Mouse (Mus musculus): ENCODE data around the gene Cmya5. TPM values are rescaled to one million over a fixed set of nuclear protein-coding genes. Genes with fewer than 3 reads are reported as not detected.
A peak's percentile ranks its signal among the peaks of the same experiment; 100 is the strongest.
"Not testable (repeated sequence)": the region's sequence is repeated elsewhere in the genome, so short reads cannot be mapped to it uniquely, and the experiment has no call there.

Gene Cmya5
- 0.30 and 0.45 TPM in 2 replicates for polyA plus RNA-seq (2015; fragmentation: Nextera tagmentation; extraction: Ambion mirVana)

GRCm38 (mm10) chr13:93144336-93145167, at the start of gene Cmya5:
Gene Cmya5, minus strand, starts transcription at chr13:93144724.
- Histone ChIP-seq H3K4me2 (peak within 1 kb of the TSS; percentile 93), H3K36me3 (peaks cover 8% of the 10 kb centered on the region; the same call in 1 of the 2 replicates), H3K27ac (peak within 1 kb of the TSS; percentile 78), H3K4me1 (peaks cover 24% of the 10 kb centered on the region), H3K4me3 (peak within 1 kb of the TSS; percentile 54), H3K27me3 (no peaks in the 10 kb centered on the region), H3K9me3 (no peaks in the 10 kb centered on the region), H3K9ac (peak within 1 kb of the TSS; percentile 76)
- ATAC-seq (ENCODE audit: insufficient number of reproducible peaks, insufficient read depth, low FRiP score, low TSS enrichment, low read depth): peak; percentile 92
- 1% methylated on average over 44 of the region's 45 CpGs for WGBS

- Histone ChIP-seq H3K4me3 (peak overlapping the region; percentile 84), H3K4me2 (peak overlapping the region; percentile 70), H3K9me3 (no peaks in the 10 kb centered on the region), H3K27me3 (no peaks in the 10 kb centered on the region), H3K9ac (peak overlapping the region; percentile 97), H3K27ac (peak overlapping the region; percentile 97), H3K36me3 (no peaks in the 10 kb centered on the region), H3K4me1 (peaks cover 13% of the 10 kb centered on the region)
- WGBS: 66% methylated on average over 5 of the region's 5 CpGs
- no peak for ATAC-seq (ENCODE audit: insufficient number of reproducible peaks, insufficient read depth, low FRiP score, low TSS enrichment, low read depth)
These were observed 48.1 kb upstream of the Cmya5 start for GRCm38 (mm10) chr13:93192646-93193026.

- Histone ChIP-seq H3K27ac (peak within 1 kb of the TSS; percentile 97), H3K9ac (peak within 1 kb of the TSS; percentile 97), H3K27me3 (no peaks in the 10 kb centered on the region), H3K4me1 (peaks cover 13% of the 10 kb centered on the region), H3K9me3 (no peaks in the 10 kb centered on the region), H3K36me3 (no peaks in the 10 kb centered on the region), H3K4me2 (peak within 1 kb of the TSS; percentile 70), H3K4me3 (peak within 1 kb of the TSS; percentile 84)
- ATAC-seq (ENCODE audit: insufficient number of reproducible peaks, insufficient read depth, low FRiP score, low TSS enrichment, low read depth): peak; percentile 98
- under 1% methylated on average over 70 of the region's 72 CpGs for WGBS
These were observed 47.5 kb upstream of the Cmya5 start, which contains the start of gene Tent2 for GRCm38 (mm10) chr13:93191831-93192645. Gene Tent2, minus strand, starts transcription at chr13:93192385.

GRCm38 (mm10) chr13:93189416-93189815, 44.9 kb upstream of the Cmya5 start:
- H3K4me3 ChIP-seq: no peak overlapping the region

GRCm38 (mm10) chr13:93188738-93189137, 44.2 kb upstream of the Cmya5 start:
- peaks cover 9% of the 10 kb centered on the region; the same call in 1 of the 2 replicates for H3K36me3 ChIP-seq
- H3K9ac ChIP-seq: no peak overlapping the region
- H3K4me2 ChIP-seq: peak overlapping the region; percentile 7; the same call in 1 of the 2 replicates
- 72% methylated on average over 3 of the region's 3 CpGs for WGBS
- no peak overlapping the region for H3K27ac ChIP-seq
- H3K4me3 ChIP-seq: no peak overlapping the region
- H3K4me1 ChIP-seq: peaks cover 13% of the 10 kb centered on the region
- no peak for ATAC-seq (ENCODE audit: insufficient number of reproducible peaks, insufficient read depth, low FRiP score, low TSS enrichment, low read depth)
- H3K9me3 ChIP-seq: no peaks in the 10 kb centered on the region
- H3K27me3 ChIP-seq: no peaks in the 10 kb centered on the region

More at GRCm38 (mm10) chr13:93189416-93189815, 44.9 kb upstream of the Cmya5 start:
- Histone ChIP-seq H3K9ac (no peak overlapping the region), H3K4me1 (peaks cover 13% of the 10 kb centered on the region), H3K9me3 (no peaks in the 10 kb centered on the region), H3K36me3 (peaks cover 9% of the 10 kb centered on the region; the same call in 1 of the 2 replicates), H3K27me3 (no peaks in the 10 kb centered on the region), H3K4me2 (no peak overlapping the region), H3K27ac (no peak overlapping the region)
- WGBS: 76% methylated on average over 2 of the region's 2 CpGs
- no peak for ATAC-seq (ENCODE audit: insufficient number of reproducible peaks, insufficient read depth, low FRiP score, low TSS enrichment, low read depth)

- ATAC-seq (ENCODE audit: insufficient number of reproducible peaks, insufficient read depth, low FRiP score, low TSS enrichment, low read depth); H3K4me3 ChIP-seq; H3K9ac ChIP-seq; H3K4me2 ChIP-seq; H3K9me3 ChIP-seq; H3K27ac ChIP-seq; H3K27me3 ChIP-seq: not testable (repeated sequence)
- peaks cover 13% of the 10 kb centered on the region for H3K4me1 ChIP-seq
- WGBS: 94% methylated on average over 5 of the region's 5 CpGs
- peaks cover 17% of the 10 kb centered on the region for H3K36me3 ChIP-seq
These were observed 43.3 kb upstream of the Cmya5 start for GRCm38 (mm10) chr13:93187792-93188191.

- H3K4me3 ChIP-seq: no peak overlapping the region
- peaks cover 35% of the 10 kb centered on the region for H3K36me3 ChIP-seq
- H3K27ac ChIP-seq: no peak overlapping the region
- no peak overlapping the region for H3K4me2 ChIP-seq
- no peaks in the 10 kb centered on the region for H3K4me1 ChIP-seq
- 97% methylated on average over 1 of the region's 1 CpGs for WGBS
- ATAC-seq (ENCODE audit: insufficient number of reproducible peaks, insufficient read depth, low FRiP score, low TSS enrichment, low read depth): no peak
- H3K9me3 ChIP-seq: no peaks in the 10 kb centered on the region
- H3K27me3 ChIP-seq: no peaks in the 10 kb centered on the region
- no peak overlapping the region for H3K9ac ChIP-seq
These were observed 35.8 kb upstream of the Cmya5 start for GRCm38 (mm10) chr13:93180351-93180750.

GRCm38 (mm10) chr13:93179522-93179921, 35.0 kb upstream of the Cmya5 start:
- H3K4me3 ChIP-seq: no peak overlapping the region
- no peaks in the 10 kb centered on the region for H3K4me1 ChIP-seq
- no peak for ATAC-seq (ENCODE audit: insufficient number of reproducible peaks, insufficient read depth, low FRiP score, low TSS enrichment, low read depth)
- no peaks in the 10 kb centered on the region for H3K27me3 ChIP-seq
- H3K4me2 ChIP-seq: no peak overlapping the region
- 72% methylated on average over 2 of the region's 2 CpGs for WGBS
- H3K27ac ChIP-seq: no peak overlapping the region
- no peak overlapping the region for H3K9ac ChIP-seq
- H3K9me3 ChIP-seq: no peaks in the 10 kb centered on the region
- H3K36me3 ChIP-seq: peaks cover 36% of the 10 kb centered on the region

GRCm38 (mm10) chr13:93177571-93177970, 33.0 kb upstream of the Cmya5 start:
- H3K4me1 ChIP-seq: no peaks in the 10 kb centered on the region
- no peaks in the 10 kb centered on the region for H3K9me3 ChIP-seq
- H3K9ac ChIP-seq: no peak overlapping the region
- no peak overlapping the region for H3K27ac ChIP-seq
- H3K36me3 ChIP-seq: peaks cover 39% of the 10 kb centered on the region
- no peak for ATAC-seq (ENCODE audit: insufficient number of reproducible peaks, insufficient read depth, low FRiP score, low TSS enrichment, low read depth)
- no peak overlapping the region for H3K4me3 ChIP-seq
- H3K27me3 ChIP-seq: no peaks in the 10 kb centered on the region
- H3K4me2 ChIP-seq: no peak overlapping the region

- H3K9ac ChIP-seq: no peak overlapping the region
- WGBS: 95% methylated on average over 4 of the region's 4 CpGs
- H3K9me3 ChIP-seq: no peaks in the 10 kb centered on the region
- peaks cover 46% of the 10 kb centered on the region for H3K36me3 ChIP-seq
- H3K27ac ChIP-seq: no peak overlapping the region
- H3K4me2 ChIP-seq: no peak overlapping the region
- ATAC-seq (ENCODE audit: insufficient number of reproducible peaks, insufficient read depth, low FRiP score, low TSS enrichment, low read depth): no peak
- H3K4me3 ChIP-seq: no peak overlapping the region
- no peaks in the 10 kb centered on the region for H3K27me3 ChIP-seq
- no peaks in the 10 kb centered on the region for H3K4me1 ChIP-seq
These were observed 18.8 kb upstream of the Cmya5 start for GRCm38 (mm10) chr13:93163303-93163702.

- H3K36me3 ChIP-seq: peaks cover 42% of the 10 kb centered on the region
- H3K27me3 ChIP-seq: no peaks in the 10 kb centered on the region
- ATAC-seq (ENCODE audit: insufficient number of reproducible peaks, insufficient read depth, low FRiP score, low TSS enrichment, low read depth): no peak
These were observed 17.9 kb upstream of the Cmya5 start for GRCm38 (mm10) chr13:93162456-93162855.

More at GRCm38 (mm10) chr13:93162456-93162855, 17.9 kb upstream of the Cmya5 start:
- Histone ChIP-seq H3K4me2 (no peak overlapping the region), H3K9me3 (no peaks in the 10 kb centered on the region), H3K9ac (no peak overlapping the region), H3K4me3 (no peak overlapping the region), H3K27ac (no peak overlapping the region), H3K4me1 (no peaks in the 10 kb centered on the region)

Measured in embryonic facial prominence, embryonic 13.5 days (tissue).